Comparison of ENCODE assay signal across 17 mouse cellular contexts in genomic region chr4:110165217-110165616, GRCm38 (mm10).
DNase-seq lines count a peak whose midpoint lies in the region; ATAC-seq lines count a peak whose summit lies in the region.
"Had no signal": no experiment of that assay in that cellular context is flagged by ENCODE, and none has a peak within 500 bp of the region (broad histone marks: within the 10 kb centered on the region; RNA-seq: fewer than 3 reads in every experiment).

No protein-coding gene starts in this region.

- no peaks in the 10 kb centered on the region for H3K27me3 ChIP-seq in heart, embryonic 12.5 days (replicated peaks)
- H3K27me3 ChIP-seq in intestine, embryonic 16.5 days (replicated peaks; ENCODE audit: control insufficient read depth, insufficient read depth, low read length): no peaks in the 10 kb centered on the region

- H3K4me3 ChIP-seq in heart, embryonic 12.5 days: no peak overlapping the region
- H3K4me3 ChIP-seq in intestine, embryonic 16.5 days (ENCODE audit: low read length): no peak overlapping the region
- H3K4me3 ChIP-seq: midbrain, embryonic 10.5 days had no signal

- no peaks in the 10 kb centered on the region for H3K9me3 ChIP-seq in heart, embryonic 12.5 days (replicated peaks)
- no peaks in the 10 kb centered on the region for H3K9me3 ChIP-seq in intestine, embryonic 16.5 days (ENCODE audit: control insufficient read depth, low read length)
- H3K9me3 ChIP-seq: midbrain, embryonic 10.5 days had no signal

- intact Hi-C loops in left cerebral cortex, postnatal 25 days (cut with DNase I): loop anchor here (1.0 kb wide), 1 partner anchor 35 kb away; no protein-coding TSS in a partner anchor

- peak; percentile 6 for DNase-seq in heart, postnatal 4 days
- DNase-seq in layer of hippocampus, postnatal 10 days (ENCODE audit: low spot score in 2 of 2): peak; percentile 17 to 40
- DNase-seq in left cerebral cortex, postnatal 25 days (ENCODE audit: low spot score in 2 of 2): peak; percentile 71 to 86
- peak; percentile 17 for DNase-seq in right cerebral cortex, postnatal 4 days
- no peak for DNase-seq in thymus, postnatal 4 days
- no peak for DNase-seq in thymus, postnatal 0 days (ENCODE audit: low spot score)
- DNase-seq: adrenal gland, adult 2 months; B cell, adult 2 months; cerebellum, adult 18-20 months; heart, adult 18-20 months; kidney, adult 11 months; kidney, postnatal 36 days had no signal

- H3K27ac ChIP-seq in heart, embryonic 12.5 days (ENCODE audit: poor library complexity, severe bottlenecking): no peak overlapping the region
- no peak overlapping the region for H3K27ac ChIP-seq in intestine, embryonic 16.5 days (ENCODE audit: low read length)
- H3K27ac ChIP-seq: hindbrain, embryonic 14.5 days; liver, embryonic 14.5 days; midbrain, embryonic 10.5 days had no signal

- no peak for ATAC-seq in heart, embryonic 12.5 days (ENCODE audit: insufficient number of reproducible peaks, low FRiP score)
- ATAC-seq in intestine, embryonic 16.5 days: no peak

- 81% methylated on average over 5 of the region's 5 CpGs for WGBS in heart, embryonic 12.5 days
- whole genome bisulfite sequencing in intestine, embryonic 16.5 days: 71% methylated on average over 5 of the region's 5 CpGs

- H3K4me2 ChIP-seq in heart, embryonic 12.5 days: no peak overlapping the region
- H3K4me2 ChIP-seq in intestine, embryonic 16.5 days (ENCODE audit: low read depth, low read length): no peak overlapping the region
- H3K4me2 ChIP-seq: hindbrain, embryonic 14.5 days had no signal

- no peaks in the 10 kb centered on the region for H3K4me1 ChIP-seq in heart, embryonic 12.5 days (replicated peaks)
- no peaks in the 10 kb centered on the region for H3K4me1 ChIP-seq in intestine, embryonic 16.5 days (ENCODE audit: control insufficient read depth, insufficient read depth, low read length)
- H3K4me1 ChIP-seq: midbrain, embryonic 10.5 days had no signal

- no peaks in the 10 kb centered on the region for H3K36me3 ChIP-seq in heart, embryonic 12.5 days
- no peaks in the 10 kb centered on the region for H3K36me3 ChIP-seq in intestine, embryonic 16.5 days (ENCODE audit: control insufficient read depth, insufficient read depth, low read length)
- H3K36me3 ChIP-seq: midbrain, embryonic 10.5 days had no signal

- H3K9ac ChIP-seq in heart, embryonic 12.5 days: no peak overlapping the region
- H3K9ac ChIP-seq in intestine, embryonic 16.5 days (ENCODE audit: low read depth, low read length): no peak overlapping the region
- H3K9ac ChIP-seq: hindbrain, embryonic 14.5 days; liver, embryonic 14.5 days had no signal

Comparison
In these comparisons a context has a peak if more than half of its experiments do, and no peak if none do; other contexts are left out.
1. DNase-seq: peak in heart, postnatal 4 days (single experiment), layer of hippocampus, postnatal 10 days (2 of 2), left cerebral cortex, postnatal 25 days (2 of 2) and right cerebral cortex, postnatal 4 days (single experiment); none in thymus, postnatal 4 days (single experiment) and thymus, postnatal 0 days (single experiment).